Mouse (Mus musculus): ENCODE measurements around the gene Gpr6. TPM values are rescaled to one million over a fixed set of nuclear protein-coding genes. Genes with fewer than 3 reads are reported as not detected.

Gene Gpr6
- polyA plus RNA-seq (2015; fragmentation: Nextera tagmentation; extraction: Ambion mirVana): not detected in 2 replicates

DNA sequence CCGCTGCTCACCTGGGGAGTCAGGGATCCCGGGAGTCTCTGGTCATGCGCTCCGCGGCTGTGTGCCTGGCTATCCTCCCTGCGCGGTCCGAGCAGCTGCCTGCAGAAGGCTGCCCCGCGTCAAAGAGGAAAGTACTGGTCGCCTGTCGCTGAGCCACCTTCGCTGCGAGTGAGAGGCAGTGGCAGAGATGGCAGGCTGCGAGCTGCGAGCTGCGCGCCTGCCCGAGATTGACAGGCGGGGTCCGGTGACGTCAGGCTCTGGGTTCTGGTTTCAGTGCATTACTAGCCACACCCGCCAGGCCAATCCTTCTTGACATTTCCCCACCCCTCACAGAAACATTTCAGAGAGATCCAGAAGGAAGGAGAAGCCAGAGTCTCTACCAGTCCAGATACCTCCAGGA lies at the start of gene Gpr6:
Gpr6 (minus strand) TSS at position 170 of the 400 bp plus-strand sequence.
- no peak for ATAC-seq
- H3K4me3 ChIP-seq (ENCODE audit: low read length): peak within 1 kb of the TSS; percentile 14; the same call in 1 of the 2 replicates
- under 1% methylated on average over 23 of the region's 23 CpGs for WGBS

DNA sequence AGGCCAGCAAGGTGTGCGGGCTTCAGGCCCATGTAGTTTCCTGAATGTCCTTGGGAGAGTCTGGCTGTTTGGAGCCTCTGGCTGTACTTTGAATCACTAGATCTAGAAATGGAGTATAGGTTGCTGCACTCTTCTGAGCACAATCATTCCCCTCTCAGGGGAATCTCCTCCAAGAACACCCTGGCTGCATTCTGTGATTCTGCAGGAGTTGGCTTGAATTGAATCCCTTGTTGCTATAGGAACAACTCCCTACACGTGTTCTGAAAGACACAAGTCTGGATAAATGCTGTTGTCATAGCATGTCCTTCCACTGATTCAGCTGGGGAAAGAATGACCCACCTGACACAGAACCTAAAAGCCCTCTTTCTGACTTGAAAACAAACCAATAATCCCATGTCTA lies 28.0 kb upstream of the Gpr6 start:
- Histone ChIP-seq H3K4me2 (ENCODE audit: low read depth, low read length) (no peak overlapping the region), H3K9ac (ENCODE audit: low read depth, low read length) (no peak overlapping the region), H3K36me3 (ENCODE audit: control insufficient read depth, insufficient read depth, low read length) (no peaks in the 10 kb centered on the region), H3K4me1 (ENCODE audit: control insufficient read depth, insufficient read depth, low read length) (no peaks in the 10 kb centered on the region), H3K27ac (ENCODE audit: low read length) (no peak overlapping the region), H3K4me3 (ENCODE audit: low read length) (no peak overlapping the region), H3K27me3 (replicated peaks; ENCODE audit: control insufficient read depth, insufficient read depth, low read length) (no peaks in the 10 kb centered on the region), H3K9me3 (ENCODE audit: control insufficient read depth, low read length) (no peaks in the 10 kb centered on the region)
- WGBS: 61% methylated on average over 2 of the region's 2 CpGs
- no peak for ATAC-seq

More for the DNA sequence above, at the start of gene Gpr6:
- H3K27me3 ChIP-seq (replicated peaks; ENCODE audit: control insufficient read depth, insufficient read depth, low read length): peaks cover 25% of the 10 kb centered on the region
- H3K27ac ChIP-seq (ENCODE audit: low read length): no peak within 1 kb of the TSS
- H3K4me2 ChIP-seq (ENCODE audit: low read depth, low read length): no peak within 1 kb of the TSS
- no peaks in the 10 kb centered on the region for H3K4me1 ChIP-seq (ENCODE audit: control insufficient read depth, insufficient read depth, low read length)
- H3K9ac ChIP-seq (ENCODE audit: low read depth, low read length): no peak within 1 kb of the TSS
- no peaks in the 10 kb centered on the region for H3K36me3 ChIP-seq (ENCODE audit: control insufficient read depth, insufficient read depth, low read length)
- no peaks in the 10 kb centered on the region for H3K9me3 ChIP-seq (ENCODE audit: control insufficient read depth, low read length)

DNA sequence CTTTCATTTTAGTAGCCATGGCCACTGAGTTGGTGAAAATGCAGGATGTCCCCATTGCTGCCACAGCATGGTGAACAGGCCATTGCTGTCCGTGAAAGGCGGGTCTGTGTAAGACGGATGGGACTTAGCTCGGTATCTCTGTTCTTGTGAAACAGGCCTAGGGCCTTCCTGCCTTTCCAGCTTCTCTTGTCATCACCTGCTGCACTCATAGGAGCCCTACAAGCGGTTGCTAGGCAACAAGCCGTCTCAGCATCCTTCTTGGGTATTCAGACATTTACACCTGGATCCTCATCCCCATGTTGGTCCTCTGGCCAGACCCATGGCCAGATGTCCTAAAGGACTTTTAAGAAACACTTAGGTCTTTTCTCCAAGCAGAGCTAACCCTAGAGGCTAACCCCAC lies 26.1 kb upstream of the Gpr6 start:
- H3K9me3 ChIP-seq (ENCODE audit: control insufficient read depth, low read length): no peaks in the 10 kb centered on the region
- H3K27me3 ChIP-seq (replicated peaks; ENCODE audit: control insufficient read depth, insufficient read depth, low read length): no peaks in the 10 kb centered on the region
- no peak for ATAC-seq
- H3K9ac ChIP-seq (ENCODE audit: low read depth, low read length): no peak overlapping the region
- H3K36me3 ChIP-seq (ENCODE audit: control insufficient read depth, insufficient read depth, low read length): no peaks in the 10 kb centered on the region
- no peak overlapping the region for H3K4me2 ChIP-seq (ENCODE audit: low read depth, low read length)
- H3K27ac ChIP-seq (ENCODE audit: low read length): no peak overlapping the region
- WGBS: 82% methylated on average over 6 of the region's 6 CpGs
- H3K4me1 ChIP-seq (ENCODE audit: control insufficient read depth, insufficient read depth, low read length): no peaks in the 10 kb centered on the region
- no peak overlapping the region for H3K4me3 ChIP-seq (ENCODE audit: low read length)

DNA sequence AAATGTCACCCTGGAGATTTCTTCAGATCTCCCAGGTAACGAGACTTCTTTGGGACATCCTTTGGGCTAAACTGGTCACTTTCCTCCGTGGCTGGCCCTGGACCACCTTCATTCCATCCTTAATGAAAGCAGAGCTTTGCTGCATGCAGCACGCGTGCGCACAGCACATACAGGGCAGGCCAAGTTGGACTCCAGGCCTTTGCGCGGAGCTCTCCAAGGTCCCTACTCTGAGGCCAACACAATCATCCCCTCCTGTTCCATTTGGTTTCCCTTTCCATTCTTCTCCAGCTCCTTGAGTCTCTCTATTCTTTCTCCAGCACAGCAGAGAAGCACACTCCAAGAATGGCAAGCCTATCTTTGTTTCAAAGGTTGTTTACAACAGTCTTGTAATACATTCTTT lies 16.8 kb upstream of the Gpr6 start:
- Histone ChIP-seq H3K9me3 (ENCODE audit: control insufficient read depth, low read length) (no peaks in the 10 kb centered on the region), H3K4me2 (ENCODE audit: low read depth, low read length) (no peak overlapping the region), H3K4me3 (ENCODE audit: low read length) (no peak overlapping the region), H3K36me3 (ENCODE audit: control insufficient read depth, insufficient read depth, low read length) (no peaks in the 10 kb centered on the region), H3K27ac (ENCODE audit: low read length) (no peak overlapping the region), H3K27me3 (replicated peaks; ENCODE audit: control insufficient read depth, insufficient read depth, low read length) (no peaks in the 10 kb centered on the region), H3K4me1 (ENCODE audit: control insufficient read depth, insufficient read depth, low read length) (no peaks in the 10 kb centered on the region), H3K9ac (ENCODE audit: low read depth, low read length) (no peak overlapping the region)
- 48% methylated on average over 7 of the region's 7 CpGs for WGBS
- ATAC-seq: no peak

DNA sequence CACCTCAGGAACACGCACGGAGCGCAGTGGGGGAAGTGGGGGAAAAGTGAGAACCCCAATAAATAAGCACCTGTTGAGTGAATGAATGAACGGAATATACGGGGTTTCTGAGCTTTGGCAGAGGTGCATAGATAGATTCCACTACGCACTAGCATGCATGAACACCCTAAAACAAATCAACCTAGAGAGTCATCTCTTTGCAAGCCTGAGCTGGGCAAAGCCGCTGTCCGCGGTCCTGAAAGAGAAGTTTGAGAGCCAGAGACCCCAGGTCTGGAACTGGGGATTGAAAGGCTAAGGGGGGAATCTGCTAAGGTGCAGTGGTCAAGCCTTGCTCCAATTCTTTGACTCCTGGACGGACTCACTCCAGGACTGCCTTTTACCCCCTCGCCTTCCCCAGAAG lies 389 bp downstream of the Gpr6 start:
- Histone ChIP-seq H3K4me1 (ENCODE audit: control insufficient read depth, insufficient read depth, low read length) (no peaks in the 10 kb centered on the region), H3K27ac (ENCODE audit: low read length) (no peak overlapping the region), H3K27me3 (replicated peaks; ENCODE audit: control insufficient read depth, insufficient read depth, low read length) (peaks cover 25% of the 10 kb centered on the region), H3K4me3 (ENCODE audit: low read length) (no peak overlapping the region), H3K9me3 (ENCODE audit: control insufficient read depth, low read length) (no peaks in the 10 kb centered on the region), H3K9ac (ENCODE audit: low read depth, low read length) (no peak overlapping the region), H3K36me3 (ENCODE audit: control insufficient read depth, insufficient read depth, low read length) (no peaks in the 10 kb centered on the region), H3K4me2 (ENCODE audit: low read depth, low read length) (no peak overlapping the region)
- no peak for ATAC-seq
- WGBS: 2% methylated on average over 11 of the region's 11 CpGs

DNA sequence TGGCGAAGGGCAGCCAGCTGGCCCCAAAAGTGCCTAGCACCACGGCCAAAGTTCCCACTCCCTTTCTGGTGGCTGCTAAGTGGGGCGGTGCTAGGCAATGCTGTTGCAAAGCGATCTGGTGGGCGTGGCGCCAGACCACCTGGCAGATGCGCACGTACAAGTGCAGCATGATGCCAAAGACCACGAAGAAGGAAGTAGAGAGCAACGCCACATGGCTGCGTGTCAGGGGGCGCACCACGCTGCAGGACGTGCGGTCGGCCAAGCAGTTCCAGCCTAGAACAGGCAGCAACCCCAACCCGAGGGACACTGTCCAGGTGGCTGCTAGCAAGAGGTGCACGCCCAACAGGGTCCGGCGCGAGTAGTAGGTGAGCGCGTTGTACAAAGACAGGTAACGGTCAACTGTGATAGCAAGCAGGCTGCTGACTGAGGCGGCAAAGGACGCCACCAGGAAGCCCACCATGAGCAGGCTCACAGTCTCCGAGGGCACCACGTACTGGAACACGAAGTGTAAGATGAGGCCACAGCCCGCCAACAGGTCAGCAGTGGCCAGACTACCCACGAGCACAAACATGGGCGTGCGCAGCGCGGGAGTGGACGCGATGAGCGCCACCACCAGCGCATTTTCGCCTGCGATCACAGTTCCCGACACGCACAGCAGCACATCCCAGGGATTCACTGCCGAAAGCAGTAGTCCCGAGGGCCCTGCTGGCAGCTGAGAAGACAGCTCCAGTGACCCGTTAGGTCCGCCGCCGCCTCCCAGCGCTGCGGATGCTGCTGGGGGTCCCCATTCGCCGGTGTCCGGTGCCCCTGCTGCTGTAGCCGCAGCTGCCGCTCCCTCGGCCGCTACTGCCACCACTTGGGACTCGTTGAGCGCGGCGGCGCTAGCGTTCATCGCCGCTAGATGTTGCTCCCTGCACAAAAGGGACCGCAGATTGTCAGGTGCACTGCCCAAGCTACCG lies 1.1 kb downstream of the Gpr6 start:
- no peak for ATAC-seq

DNA sequence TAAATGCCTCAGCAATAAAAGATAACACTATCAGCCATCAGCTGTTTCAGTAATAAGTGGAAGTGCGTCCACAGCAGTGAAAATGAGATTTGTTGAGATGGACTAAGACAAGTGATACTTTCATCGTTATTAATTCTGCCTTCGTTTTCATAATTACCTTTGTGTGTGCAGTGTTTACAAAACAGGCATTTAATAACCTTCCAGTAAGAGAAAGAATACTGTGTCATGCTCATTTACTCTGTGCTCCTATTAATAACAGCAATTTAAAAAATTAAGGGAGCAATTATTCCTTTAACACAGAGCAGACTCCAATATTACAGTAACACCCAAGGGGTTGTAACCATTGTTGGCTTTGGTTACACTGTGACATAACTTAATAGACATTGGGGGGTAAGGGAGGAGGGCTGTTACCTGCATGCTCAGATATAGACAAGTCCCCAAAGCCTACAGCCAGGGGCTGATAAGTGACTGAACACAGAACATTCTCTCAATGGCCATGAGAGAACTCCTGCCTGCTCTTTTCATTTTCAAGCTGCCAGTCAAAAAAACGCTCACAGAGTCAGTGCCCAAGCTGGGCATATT lies 11.7 kb downstream of the Gpr6 start:
- no peak overlapping the region for H3K27ac ChIP-seq (ENCODE audit: low read length)
- no peaks in the 10 kb centered on the region; the same call in 1 of the 2 replicates for H3K27me3 ChIP-seq (replicated peaks; ENCODE audit: control insufficient read depth, insufficient read depth, low read length)
- no peak overlapping the region for H3K9ac ChIP-seq (ENCODE audit: low read depth, low read length)
- no peak for ATAC-seq
- no peaks in the 10 kb centered on the region for H3K9me3 ChIP-seq (ENCODE audit: control insufficient read depth, low read length)
- no peaks in the 10 kb centered on the region for H3K36me3 ChIP-seq (ENCODE audit: control insufficient read depth, insufficient read depth, low read length)
- 69% methylated on average over 4 of the region's 4 CpGs for WGBS
- H3K4me1 ChIP-seq (ENCODE audit: control insufficient read depth, insufficient read depth, low read length): no peaks in the 10 kb centered on the region
- H3K4me3 ChIP-seq (ENCODE audit: low read length): no peak overlapping the region
- H3K4me2 ChIP-seq (ENCODE audit: low read depth, low read length): no peak overlapping the region

More for the DNA sequence above, 1.1 kb downstream of the Gpr6 start:
- H3K9ac ChIP-seq (ENCODE audit: low read depth, low read length): no peak overlapping the region
- H3K36me3 ChIP-seq (ENCODE audit: control insufficient read depth, insufficient read depth, low read length): no peaks in the 10 kb centered on the region
- WGBS: 4% methylated on average over 68 of the region's 68 CpGs
- H3K4me2 ChIP-seq (ENCODE audit: low read depth, low read length): no peak overlapping the region
- peaks cover 25% of the 10 kb centered on the region for H3K27me3 ChIP-seq (replicated peaks; ENCODE audit: control insufficient read depth, insufficient read depth, low read length)
- H3K4me1 ChIP-seq (ENCODE audit: control insufficient read depth, insufficient read depth, low read length): no peaks in the 10 kb centered on the region
- no peak overlapping the region for H3K27ac ChIP-seq (ENCODE audit: low read length)
- no peaks in the 10 kb centered on the region for H3K9me3 ChIP-seq (ENCODE audit: control insufficient read depth, low read length)
- H3K4me3 ChIP-seq (ENCODE audit: low read length): peak overlapping the region; percentile 14; the same call in 1 of the 2 replicates

DNA sequence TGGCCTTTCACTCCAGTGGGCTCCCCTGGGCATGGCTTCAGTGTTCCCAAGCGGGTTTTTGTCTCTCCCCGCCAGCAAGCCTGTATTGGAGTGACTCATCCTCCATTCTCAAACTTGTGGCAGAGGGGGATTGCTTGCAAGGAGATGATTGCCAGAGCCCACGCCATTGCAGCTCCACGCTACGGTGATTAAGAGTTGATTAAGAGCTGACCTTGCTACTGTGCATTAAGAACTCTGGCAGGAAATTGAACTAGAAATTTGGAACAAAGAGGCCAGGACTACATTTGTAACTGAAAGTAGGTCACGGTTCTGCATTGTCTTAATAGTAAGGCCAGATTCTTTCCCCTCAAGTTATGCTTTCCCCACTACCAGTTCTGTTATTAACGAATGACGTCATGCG lies 16.5 kb downstream of the Gpr6 start:
- 68% methylated on average over 9 of the region's 9 CpGs for WGBS
- no peaks in the 10 kb centered on the region for H3K27me3 ChIP-seq (replicated peaks; ENCODE audit: control insufficient read depth, insufficient read depth, low read length)

DNA sequence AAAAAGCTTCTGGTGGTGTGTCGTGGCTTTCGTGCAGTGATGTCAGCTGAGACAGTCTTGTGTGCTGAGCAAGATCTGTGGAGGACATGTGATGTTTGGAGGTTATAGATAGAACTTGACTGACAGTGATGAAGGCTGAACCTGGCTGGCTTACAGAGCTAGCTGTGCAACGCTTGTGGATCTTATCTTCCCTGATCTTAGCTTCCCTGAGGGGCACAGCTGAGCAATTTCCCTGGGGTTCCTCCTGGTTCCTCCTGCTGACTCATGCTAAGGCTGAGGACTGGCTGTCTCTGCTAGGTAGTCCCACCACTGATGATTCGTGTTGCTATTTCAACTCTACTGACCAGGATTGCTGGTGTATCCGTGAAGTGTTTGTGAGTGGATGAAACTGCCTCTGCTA lies 18.1 kb downstream of the Gpr6 start:
- H3K4me1 ChIP-seq (ENCODE audit: control insufficient read depth, insufficient read depth, low read length): no peaks in the 10 kb centered on the region
- H3K9ac ChIP-seq (ENCODE audit: low read depth, low read length): no peak overlapping the region
- no peaks in the 10 kb centered on the region for H3K27me3 ChIP-seq (replicated peaks; ENCODE audit: control insufficient read depth, insufficient read depth, low read length)
- no peak for ATAC-seq
- WGBS: 77% methylated on average over 5 of the region's 5 CpGs
- no peaks in the 10 kb centered on the region for H3K36me3 ChIP-seq (ENCODE audit: control insufficient read depth, insufficient read depth, low read length)
- no peak overlapping the region for H3K4me3 ChIP-seq (ENCODE audit: low read length)
- no peak overlapping the region for H3K27ac ChIP-seq (ENCODE audit: low read length)
- no peak overlapping the region for H3K4me2 ChIP-seq (ENCODE audit: low read depth, low read length)
- H3K9me3 ChIP-seq (ENCODE audit: control insufficient read depth, low read length): no peaks in the 10 kb centered on the region

More for the DNA sequence above, 16.5 kb downstream of the Gpr6 start:
- Histone ChIP-seq H3K4me3 (ENCODE audit: low read length) (no peak overlapping the region), H3K4me1 (ENCODE audit: control insufficient read depth, insufficient read depth, low read length) (no peaks in the 10 kb centered on the region), H3K4me2 (ENCODE audit: low read depth, low read length) (no peak overlapping the region), H3K36me3 (ENCODE audit: control insufficient read depth, insufficient read depth, low read length) (no peaks in the 10 kb centered on the region), H3K9ac (ENCODE audit: low read depth, low read length) (no peak overlapping the region), H3K27ac (ENCODE audit: low read length) (no peak overlapping the region), H3K9me3 (ENCODE audit: control insufficient read depth, low read length) (no peaks in the 10 kb centered on the region)
- ATAC-seq: no peak

Measured in intestine, embryonic 16.5 days (tissue).